Mouse (Mus musculus): ENCODE results near the gene Hsd17b11. TPM values are rescaled to one million over a fixed set of nuclear protein-coding genes. Genes with fewer than 3 reads are reported as not detected.

The Hsd17b11 gene
- polyA plus RNA-seq, 1 experiment from 2014 or later: 8.4 TPM

DNA sequence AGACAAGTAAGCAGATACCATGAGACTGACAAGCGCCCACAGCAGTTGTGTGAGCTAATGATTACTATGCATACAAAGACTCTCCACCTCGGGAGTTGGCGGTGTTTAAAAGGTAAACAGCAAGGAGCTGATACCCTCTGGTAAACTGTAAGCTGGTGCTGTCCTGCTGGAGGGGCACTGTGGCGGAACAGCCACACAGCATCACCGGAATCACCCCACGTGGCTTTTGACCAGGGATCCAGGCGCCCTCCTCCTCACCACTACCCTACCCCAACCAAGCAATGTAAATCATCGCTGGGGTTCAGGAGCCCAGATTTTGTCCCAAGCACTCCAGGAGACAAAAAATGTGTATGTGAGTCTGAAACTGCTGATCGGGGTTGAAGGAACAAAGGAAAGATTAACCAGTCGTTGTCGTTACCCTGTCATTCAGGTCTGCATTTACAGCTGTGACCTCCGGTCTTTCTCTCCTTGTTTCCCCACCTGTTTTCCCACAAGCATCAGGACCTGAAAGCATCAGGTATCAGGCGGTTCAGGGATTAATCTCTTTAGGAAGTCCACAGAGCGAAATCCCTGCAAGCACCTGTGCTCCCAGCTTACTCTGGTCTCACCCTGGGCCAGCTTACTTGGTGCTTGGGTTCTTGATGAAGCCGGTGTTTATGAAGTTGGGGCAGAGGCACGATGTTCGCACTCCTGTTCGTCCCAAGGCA lies 19.0 kb downstream of the Hsd17b11 start:
- Histone ChIP-seq H3K4me3 (replicated peaks) (no peak overlapping the region), H3K36me3 (no peaks in the 10 kb centered on the region), H3K9ac (no peak overlapping the region), H3K9me3 (no peaks in the 10 kb centered on the region), H3K4me1 (replicated peaks) (0 out of 2 replicates have a peak, but pooled peaks cover 3% of the 10 kb centered on the region), H3K27me3 (replicated peaks) (no peaks in the 10 kb centered on the region), H3K4me2 (replicated peaks) (peak overlapping the region; percentile 4; the same call in 1 of the 2 replicates), H3K27ac (no peak overlapping the region)
- WGBS: 40% methylated on average over 18 of the region's 18 CpGs
- ATAC-seq: peak; percentile 56

DNA sequence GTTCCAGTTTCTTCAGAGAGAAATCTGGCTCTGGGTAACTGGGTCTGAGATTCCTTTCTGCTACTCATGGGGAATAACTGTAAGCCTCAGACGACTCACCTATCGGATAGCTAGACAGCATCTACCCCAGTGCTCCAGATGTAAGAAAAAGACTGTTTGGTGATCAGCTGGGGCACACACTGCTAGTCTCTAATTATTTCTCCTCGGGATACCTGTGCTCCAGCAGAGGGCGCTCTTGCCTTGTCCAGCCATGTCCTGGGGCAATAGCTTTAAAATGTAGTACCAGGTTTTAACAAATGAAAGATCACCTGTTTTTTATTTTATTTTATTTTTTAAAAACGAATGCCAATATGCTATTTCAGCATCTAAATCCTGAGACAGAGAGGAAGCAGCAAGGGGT lies 22.0 kb downstream of the Hsd17b11 start:
- H3K4me2 ChIP-seq (replicated peaks): no peak overlapping the region
- ATAC-seq: 0 out of 2 replicates have a peak, but pooled peaks have one; percentile 61
- H3K27ac ChIP-seq: no peak overlapping the region
- no peak overlapping the region for H3K4me3 ChIP-seq (replicated peaks)
- no peaks in the 10 kb centered on the region for H3K9me3 ChIP-seq
- 0 out of 2 replicates have a peak, but pooled peaks cover 3% of the 10 kb centered on the region for H3K4me1 ChIP-seq (replicated peaks)
- no peaks in the 10 kb centered on the region for H3K36me3 ChIP-seq
- no peak overlapping the region for H3K9ac ChIP-seq
- H3K27me3 ChIP-seq (replicated peaks): no peaks in the 10 kb centered on the region
- WGBS: 2% methylated on average over 5 of the region's 5 CpGs

DNA sequence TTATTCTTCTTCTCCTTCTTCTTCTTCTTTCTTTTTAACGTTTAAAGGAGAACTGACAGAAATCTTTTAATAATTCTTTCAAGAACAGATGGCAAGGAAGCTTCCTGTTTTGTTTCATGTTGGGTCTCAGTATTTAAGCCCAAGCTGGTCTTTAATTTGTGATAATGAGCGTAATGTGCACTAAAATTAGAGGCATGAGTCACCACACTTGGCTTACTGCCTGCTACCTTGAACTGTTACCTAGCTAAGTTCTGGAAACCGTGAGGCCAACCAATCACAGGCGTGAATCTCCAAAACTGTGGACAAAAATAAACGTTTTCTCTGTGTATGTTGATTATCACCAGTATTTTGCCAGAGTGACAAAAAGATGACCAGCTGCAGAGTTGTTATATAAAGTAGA lies 23.0 kb downstream of the Hsd17b11 start:
- Histone ChIP-seq H3K9me3 (no peaks in the 10 kb centered on the region), H3K36me3 (no peaks in the 10 kb centered on the region), H3K4me1 (replicated peaks) (0 out of 2 replicates have a peak, but pooled peaks cover 3% of the 10 kb centered on the region), H3K27ac (no peak overlapping the region), H3K9ac (no peak overlapping the region), H3K27me3 (replicated peaks) (no peaks in the 10 kb centered on the region), H3K4me2 (replicated peaks) (no peak overlapping the region), H3K4me3 (replicated peaks) (no peak overlapping the region)
- ATAC-seq: no peak
- 70% methylated on average over 5 of the region's 5 CpGs for WGBS

DNA sequence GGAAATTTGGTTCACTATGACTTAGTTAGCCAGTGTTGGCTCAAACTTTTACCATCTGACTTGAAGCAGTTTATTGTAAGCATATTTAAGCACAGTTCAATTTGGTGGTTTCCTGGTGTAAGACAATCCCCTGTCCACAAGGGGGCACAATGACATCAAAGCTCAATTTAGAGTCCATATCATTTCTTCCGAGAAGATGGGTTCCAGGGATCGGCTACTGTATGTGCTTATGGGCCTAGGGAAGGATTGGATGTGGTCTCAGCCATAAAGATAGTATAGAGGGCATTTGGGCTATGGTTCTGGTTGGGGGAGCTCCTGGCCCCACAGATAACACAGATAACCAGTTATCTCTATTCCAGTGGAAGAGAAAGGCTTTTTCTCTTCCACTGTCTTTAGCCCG lies 26.5 kb downstream of the Hsd17b11 start:
- Histone ChIP-seq H3K4me1 (replicated peaks) (no peaks in the 10 kb centered on the region), H3K27ac (no peak overlapping the region), H3K4me3 (replicated peaks) (no peak overlapping the region), H3K27me3 (replicated peaks) (no peaks in the 10 kb centered on the region), H3K9me3 (no peaks in the 10 kb centered on the region), H3K9ac (no peak overlapping the region), H3K4me2 (replicated peaks) (no peak overlapping the region), H3K36me3 (no peaks in the 10 kb centered on the region)
- 66% methylated on average over 3 of the region's 3 CpGs for WGBS
- no peak for ATAC-seq

DNA sequence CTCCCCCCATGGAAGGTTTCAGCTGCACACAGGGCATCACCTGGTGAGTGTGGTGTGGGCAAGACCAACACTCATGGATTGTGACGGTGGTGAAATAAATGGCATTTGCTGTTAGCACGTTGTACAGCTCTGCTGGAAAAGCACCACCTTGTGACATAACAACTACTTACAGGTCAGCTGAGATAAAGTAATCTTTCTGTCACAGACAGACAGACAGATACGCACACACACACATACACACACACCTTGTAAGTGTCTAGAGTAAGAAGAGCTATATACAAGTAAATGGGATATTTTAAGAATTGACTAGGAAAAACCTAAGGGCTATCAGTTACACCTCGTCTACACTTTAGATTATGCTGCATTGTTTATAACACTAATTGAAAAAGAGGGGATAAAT lies 27.1 kb downstream of the Hsd17b11 start:
- Histone ChIP-seq H3K4me3 (replicated peaks) (no peak overlapping the region), H3K9me3 (no peaks in the 10 kb centered on the region), H3K27ac (no peak overlapping the region), H3K27me3 (replicated peaks) (no peaks in the 10 kb centered on the region), H3K4me2 (replicated peaks) (no peak overlapping the region), H3K4me1 (replicated peaks) (no peaks in the 10 kb centered on the region), H3K9ac (no peak overlapping the region), H3K36me3 (0 out of 2 replicates have a peak, but pooled peaks cover 2% of the 10 kb centered on the region)
- WGBS: 85% methylated on average over 4 of the region's 4 CpGs
- no peak for ATAC-seq

DNA sequence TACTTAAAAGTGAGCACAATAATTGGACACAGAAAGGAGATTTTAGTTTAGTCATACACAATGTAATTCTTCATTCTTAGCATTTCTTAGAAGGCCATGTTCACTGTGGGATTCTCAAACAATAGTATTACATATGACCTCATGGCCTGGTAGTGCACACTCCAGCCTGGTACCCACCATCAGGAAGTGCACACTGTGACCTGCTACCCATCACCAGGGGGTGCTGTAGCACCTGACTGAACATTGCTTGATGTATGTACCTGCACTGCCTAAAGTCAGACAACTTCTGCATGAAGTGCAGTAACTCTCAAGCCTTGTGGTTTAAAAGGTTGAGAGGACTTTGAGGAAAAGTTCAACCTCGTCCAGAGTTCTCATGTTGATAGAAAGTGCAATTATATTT lies 28.1 kb downstream of the Hsd17b11 start:
- no peak overlapping the region for H3K27ac ChIP-seq
- no peak overlapping the region for H3K9ac ChIP-seq
- H3K4me2 ChIP-seq (replicated peaks): no peak overlapping the region
- ATAC-seq: no peak
- 81% methylated on average over 1 of the region's 1 CpGs for WGBS
- no peaks in the 10 kb centered on the region for H3K9me3 ChIP-seq
- 0 out of 2 replicates have a peak, but pooled peaks cover 3% of the 10 kb centered on the region for H3K36me3 ChIP-seq
- H3K27me3 ChIP-seq (replicated peaks): no peaks in the 10 kb centered on the region
- no peaks in the 10 kb centered on the region for H3K4me1 ChIP-seq (replicated peaks)
- no peak overlapping the region for H3K4me3 ChIP-seq (replicated peaks)

DNA sequence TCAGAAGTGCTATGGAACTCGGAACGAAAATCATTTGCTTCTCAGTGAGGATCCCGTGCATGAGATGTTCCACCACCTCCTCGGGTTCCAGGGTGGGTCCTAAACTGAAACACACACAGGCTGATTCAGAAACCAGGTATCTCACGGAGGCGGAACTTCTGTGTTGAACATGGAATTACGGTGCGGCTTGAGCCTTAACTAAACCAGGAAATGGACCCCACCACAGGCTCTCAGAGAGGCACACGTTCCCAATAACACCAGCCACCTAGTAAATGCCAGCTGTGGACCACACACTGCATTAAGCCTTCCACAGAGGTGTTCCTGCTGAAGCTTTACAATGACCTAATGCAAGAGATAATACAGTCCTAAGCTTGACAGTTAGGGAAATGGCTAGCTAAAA lies 28.9 kb downstream of the Hsd17b11 start:
- Histone ChIP-seq H3K27me3 (replicated peaks) (no peaks in the 10 kb centered on the region), H3K9me3 (no peaks in the 10 kb centered on the region), H3K9ac (no peak overlapping the region), H3K4me3 (replicated peaks) (no peak overlapping the region), H3K36me3 (0 out of 2 replicates have a peak, but pooled peaks cover 3% of the 10 kb centered on the region), H3K4me2 (replicated peaks) (no peak overlapping the region), H3K4me1 (replicated peaks) (no peaks in the 10 kb centered on the region), H3K27ac (no peak overlapping the region)
- 91% methylated on average over 9 of the region's 9 CpGs for WGBS
- ATAC-seq: no peak

DNA sequence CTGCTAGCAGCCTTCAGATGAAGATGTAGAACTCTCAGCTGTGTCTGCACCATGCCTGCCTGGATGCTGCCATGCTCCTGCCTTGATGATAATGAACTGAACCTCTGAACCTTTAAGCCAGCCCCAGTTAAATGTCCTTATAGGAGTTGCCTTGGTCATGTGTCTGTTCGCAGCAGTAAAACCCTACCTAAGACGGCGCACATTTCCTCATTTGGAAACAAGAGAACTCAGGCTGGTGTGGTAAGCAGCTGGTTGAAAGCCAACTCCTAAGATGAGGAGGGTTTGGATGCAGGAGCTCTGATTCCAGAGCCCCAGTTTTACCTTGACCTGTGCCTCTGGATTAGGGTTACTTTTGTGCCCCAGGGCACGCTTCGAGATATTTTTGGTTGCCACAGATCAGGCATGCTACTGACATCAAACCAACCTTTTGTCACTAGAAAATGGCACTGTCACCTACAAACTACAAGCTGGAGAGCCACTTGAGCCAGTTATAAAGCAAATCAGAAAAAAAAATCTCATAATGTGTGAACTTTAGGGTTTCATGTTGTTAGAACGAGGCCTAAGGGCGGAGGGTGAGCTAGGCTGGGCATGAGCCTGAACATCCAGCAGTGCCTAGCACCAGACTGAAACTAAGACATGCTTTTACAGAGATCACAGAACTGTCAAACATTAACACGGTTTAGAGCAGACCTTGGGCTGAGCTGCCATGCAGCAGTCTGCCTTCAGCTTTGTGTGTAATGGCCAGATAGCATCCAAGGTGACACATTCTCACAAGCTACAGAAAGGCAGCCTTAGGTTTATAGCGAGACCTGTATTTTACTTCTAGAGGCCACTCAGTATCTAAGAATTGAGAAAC lies 40.8 kb downstream of the Hsd17b11 start:
- H3K9me3 ChIP-seq: no peaks in the 10 kb centered on the region
- ATAC-seq: peak; percentile 89
- peak overlapping the region; percentile 48; the same call in 1 of the 2 replicates for H3K27ac ChIP-seq
- no peaks in the 10 kb centered on the region for H3K27me3 ChIP-seq (replicated peaks)
- H3K9ac ChIP-seq: no peak overlapping the region
- H3K4me2 ChIP-seq (replicated peaks): no peak overlapping the region
- WGBS: 67% methylated on average over 9 of the region's 9 CpGs
- no peak overlapping the region for H3K4me3 ChIP-seq (replicated peaks)
- H3K4me1 ChIP-seq (replicated peaks): no peaks in the 10 kb centered on the region
- H3K36me3 ChIP-seq: no peaks in the 10 kb centered on the region

DNA sequence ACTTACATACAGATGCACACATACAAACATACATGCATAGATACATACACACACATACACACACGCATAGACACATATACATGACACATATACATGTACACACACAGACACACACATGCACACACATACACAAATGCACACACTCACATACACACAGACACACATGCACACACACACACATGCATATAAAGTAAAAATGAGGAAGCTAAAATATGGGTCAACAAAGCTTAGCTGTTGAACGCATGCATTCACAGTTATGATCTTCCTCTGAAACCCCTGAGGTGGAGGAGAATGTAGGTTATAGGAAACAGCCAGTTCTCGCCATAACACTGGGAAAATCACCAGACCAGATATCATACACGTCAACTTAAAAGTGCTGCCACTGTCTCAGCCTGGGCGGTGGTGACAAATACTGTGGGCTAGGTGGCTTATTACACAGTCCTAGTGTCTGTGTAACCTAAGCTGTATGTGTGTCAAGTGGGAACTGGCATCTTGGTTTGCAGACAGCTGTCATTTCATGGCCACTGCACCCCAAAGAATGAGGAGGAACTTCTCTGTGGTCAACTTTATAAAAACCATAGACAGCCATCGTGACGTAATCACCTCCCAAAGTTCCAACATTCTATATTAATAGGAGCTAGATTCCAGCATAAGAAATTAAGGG lies 43.7 kb downstream of the Hsd17b11 start:
- Histone ChIP-seq H3K4me3 (replicated peaks) (no peak overlapping the region), H3K9ac (no peak overlapping the region), H3K9me3 (no peaks in the 10 kb centered on the region), H3K4me1 (replicated peaks) (no peaks in the 10 kb centered on the region), H3K27ac (no peak overlapping the region), H3K36me3 (no peaks in the 10 kb centered on the region), H3K27me3 (replicated peaks) (no peaks in the 10 kb centered on the region), H3K4me2 (replicated peaks) (no peak overlapping the region)
- 92% methylated on average over 7 of the region's 7 CpGs for WGBS
- ATAC-seq: no peak

DNA sequence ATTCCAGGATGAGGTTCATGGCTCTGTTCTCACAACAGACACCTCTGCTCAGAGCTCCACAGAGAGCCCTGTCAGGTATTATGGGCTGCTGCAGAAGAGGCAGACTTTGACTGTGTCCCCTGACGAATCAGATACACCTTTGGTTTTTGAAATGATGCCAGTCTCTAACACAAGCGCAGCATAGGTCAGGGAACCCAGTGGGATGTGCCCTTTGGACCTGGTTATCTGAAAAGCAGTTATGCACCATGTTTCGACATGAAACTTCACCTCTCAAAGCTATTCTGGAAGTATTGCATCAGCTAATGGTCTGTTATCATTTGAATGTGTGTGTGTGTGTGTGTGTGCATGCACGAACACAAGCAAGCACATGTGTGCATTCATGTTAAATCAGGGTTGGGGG lies 44.4 kb downstream of the Hsd17b11 start, which contains the start of gene Hsd17b13:
Hsd17b13 (minus strand) TSS at position 114 of the 400 bp plus-strand sequence.
- no peak within 1 kb of the TSS for H3K4me2 ChIP-seq (replicated peaks)

DNA sequence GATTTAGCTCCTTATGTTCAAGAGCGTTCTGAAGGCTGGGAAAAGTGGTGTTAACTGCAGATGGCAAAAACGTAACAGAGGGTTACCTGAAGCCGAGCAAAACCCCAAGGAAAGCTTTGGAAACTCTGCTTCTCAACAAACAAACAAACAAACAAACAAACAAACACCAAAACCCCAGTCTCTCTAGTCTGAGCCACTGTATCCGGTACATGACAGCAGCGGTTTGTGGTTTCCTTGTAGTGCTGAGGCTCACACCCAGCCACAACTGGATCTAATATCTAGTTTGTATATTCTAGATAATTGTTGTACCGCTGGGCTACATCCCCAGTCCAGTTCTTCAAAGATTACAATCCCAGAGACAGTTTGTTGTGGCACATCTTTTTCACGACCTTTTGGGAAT lies 46.0 kb downstream of the Hsd17b11 start:
- no peak overlapping the region for H3K27ac ChIP-seq
- no peaks in the 10 kb centered on the region for H3K36me3 ChIP-seq
- no peak overlapping the region for H3K4me3 ChIP-seq (replicated peaks)
- WGBS: 66% methylated on average over 7 of the region's 7 CpGs
- no peaks in the 10 kb centered on the region for H3K4me1 ChIP-seq (replicated peaks)
- no peak for ATAC-seq
- no peaks in the 10 kb centered on the region for H3K9me3 ChIP-seq
- no peak overlapping the region for H3K4me2 ChIP-seq (replicated peaks)
- no peak overlapping the region for H3K9ac ChIP-seq
- no peaks in the 10 kb centered on the region for H3K27me3 ChIP-seq (replicated peaks)

More for the DNA sequence above, 44.4 kb downstream of the Hsd17b11 start, which contains the start of gene Hsd17b13:
- Histone ChIP-seq H3K27ac (no peak within 1 kb of the TSS), H3K4me3 (replicated peaks) (no peak within 1 kb of the TSS), H3K36me3 (no peaks in the 10 kb centered on the region), H3K27me3 (replicated peaks) (no peaks in the 10 kb centered on the region), H3K4me1 (replicated peaks) (no peaks in the 10 kb centered on the region), H3K9ac (no peak within 1 kb of the TSS), H3K9me3 (no peaks in the 10 kb centered on the region)
- ATAC-seq: peak; percentile 90
- WGBS: 63% methylated on average over 4 of the region's 4 CpGs

DNA sequence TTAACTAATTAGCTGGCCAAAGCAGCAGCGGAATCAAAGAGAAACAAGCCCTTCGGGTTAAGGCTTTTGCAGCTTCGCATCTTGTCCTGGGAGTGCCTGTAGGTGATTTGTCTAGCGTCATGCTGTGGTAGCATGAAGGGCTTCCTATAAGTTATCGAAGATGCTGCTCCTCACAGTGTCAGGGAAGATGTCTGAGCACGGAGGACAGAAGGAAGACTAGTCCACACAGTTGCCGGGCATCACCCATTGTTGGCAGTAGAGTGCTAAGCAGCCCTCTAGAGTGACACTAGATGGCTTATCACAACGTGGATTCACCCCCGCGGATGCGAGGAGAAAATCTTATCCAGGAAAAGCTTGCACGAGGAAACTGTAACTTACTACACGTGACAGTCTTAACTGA lies 48.9 kb downstream of the Hsd17b11 start:
- H3K9ac ChIP-seq: no peak overlapping the region
- no peaks in the 10 kb centered on the region for H3K27me3 ChIP-seq (replicated peaks)
- no peak for ATAC-seq
- no peak overlapping the region for H3K27ac ChIP-seq
- H3K9me3 ChIP-seq: no peaks in the 10 kb centered on the region
- H3K4me2 ChIP-seq (replicated peaks): peak overlapping the region; percentile 45; the same call in 1 of the 2 replicates
- H3K36me3 ChIP-seq: no peaks in the 10 kb centered on the region
- no peaks in the 10 kb centered on the region for H3K4me1 ChIP-seq (replicated peaks)
- WGBS: 62% methylated on average over 13 of the region's 13 CpGs
- no peak overlapping the region for H3K4me3 ChIP-seq (replicated peaks)

Data from intestine, embryonic 15.5 days (tissue).